Mouse (Mus musculus): Measurements from ENCODE around the gene Slc50a1.

- TF ChIP-seq CTCF (IDR thresholded peaks at IDR 0.05; ENCODE audit: control insufficient read depth, insufficient read depth, low read length) (no peak), POLR2A (IDR thresholded peaks at IDR 0.05; ENCODE audit: borderline replicate concordance, control insufficient read depth, low read depth, low read length) (no peak)
These were observed 30.1 kb upstream of the Slc50a1 start for GRCm38 (mm10) chr3:89300514-89300913.
